Mouse (Mus musculus) activated CD4-positive, CD25-positive, alpha-beta regulatory T cell, adult 4 months (primary cell): ENCODE measurements around the gene Adamts16. TPM values are rescaled to one million over a fixed set of nuclear protein-coding genes. Genes with fewer than 3 reads are reported as not detected.

ENCODE experiments used
- ATAC-seq: one replicate; pipeline ENCODE4 v1.8.0; 2017
- polyA plus RNA-seq, 2 experiments: library from polyadenylated mRNA; unstranded; fragments of 100-300 nt; shearing (Covaris generic); gene quantifications; one replicate each; pipeline ENCODE4 v1.2.1; 2017

Gene Adamts16
- polyA plus RNA-seq, 2 experiments from 2014 or later, result 0.17 TPM; not detected in 1

DNA sequence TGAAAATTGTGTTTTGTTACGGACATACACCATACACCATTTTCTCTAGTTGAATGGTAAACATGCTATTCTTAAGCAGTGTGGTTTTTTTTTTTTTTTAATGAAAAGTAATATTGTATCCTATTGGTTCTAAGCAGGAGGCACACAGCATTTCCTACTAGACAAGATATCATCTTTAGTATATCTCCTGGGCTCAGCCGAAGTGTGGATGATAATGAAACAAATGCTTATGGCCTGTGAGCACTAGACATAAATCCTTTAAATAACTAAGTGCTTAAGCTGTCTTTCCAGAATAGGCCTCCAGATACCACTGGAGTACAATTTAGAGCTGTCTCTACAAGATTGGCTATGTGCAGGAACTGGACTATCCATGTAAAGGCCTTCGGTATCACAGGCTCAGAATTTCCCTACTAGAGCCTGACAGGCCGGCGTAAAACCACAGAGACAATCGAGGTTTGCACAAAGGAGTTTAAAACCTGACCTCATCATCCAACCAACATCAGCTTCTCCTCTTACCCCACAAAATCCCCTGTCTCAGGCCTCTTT is 8.9 kb downstream of the Adamts16 start:
- ATAC-seq, result no peak

DNA sequence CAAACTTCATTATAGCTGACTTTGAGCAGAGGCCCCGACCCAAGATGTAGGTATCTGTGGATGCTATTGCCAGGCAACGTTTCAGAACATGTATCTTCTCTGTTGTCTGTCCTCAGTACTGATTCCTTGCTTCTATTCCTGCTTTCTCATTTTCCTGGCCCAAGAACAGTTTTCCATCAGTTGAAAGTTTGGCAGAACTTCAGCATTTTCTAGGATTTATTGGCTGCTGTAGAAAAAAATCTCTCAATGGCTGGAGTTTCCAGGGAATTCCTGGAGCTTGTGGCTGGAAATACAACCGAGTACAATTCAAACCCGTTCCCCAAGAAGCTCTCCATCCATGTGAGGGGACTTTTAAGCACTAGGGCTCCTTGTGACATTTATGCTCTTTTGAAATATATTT is 10.6 kb downstream of the Adamts16 start:
- no peak for ATAC-seq

DNA sequence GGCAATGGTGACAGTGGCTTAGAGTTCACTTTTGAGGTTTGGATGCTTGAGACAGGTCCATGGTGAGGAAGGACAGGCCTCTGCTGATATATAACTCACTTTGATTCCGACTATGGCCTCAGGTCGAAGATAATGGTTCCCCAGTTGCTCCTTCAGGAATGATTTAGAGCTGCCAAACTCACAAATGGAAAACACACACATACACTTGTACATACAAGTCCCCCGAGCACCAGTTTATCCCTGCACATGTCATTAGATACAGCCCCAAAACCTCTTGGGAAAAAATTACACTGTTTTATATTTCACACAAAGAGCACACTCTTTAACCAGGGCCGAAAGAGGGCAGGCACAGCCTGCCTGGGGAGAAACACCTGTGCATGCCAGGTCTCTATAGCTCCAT is 14.1 kb downstream of the Adamts16 start:
- no peak for ATAC-seq

DNA sequence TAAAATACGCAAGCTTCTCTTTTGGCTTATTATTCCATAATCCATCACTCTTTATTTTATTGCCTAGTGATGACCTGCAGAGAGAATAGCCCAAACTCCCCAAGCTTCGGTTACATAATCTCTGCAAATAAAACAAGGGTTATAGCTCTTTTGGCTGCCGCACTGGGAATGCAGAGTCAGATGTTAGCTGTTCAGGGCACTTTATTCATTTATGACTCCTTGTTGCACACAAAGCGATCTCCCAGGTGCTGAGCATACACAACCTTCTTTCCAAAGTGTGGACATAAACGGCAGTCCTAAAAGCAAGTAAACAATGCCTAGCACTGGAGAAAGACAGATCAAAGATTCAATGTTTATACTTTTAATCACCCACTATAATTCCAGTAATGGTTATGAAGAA is 16.3 kb downstream of the Adamts16 start:
- no peak for ATAC-seq

DNA sequence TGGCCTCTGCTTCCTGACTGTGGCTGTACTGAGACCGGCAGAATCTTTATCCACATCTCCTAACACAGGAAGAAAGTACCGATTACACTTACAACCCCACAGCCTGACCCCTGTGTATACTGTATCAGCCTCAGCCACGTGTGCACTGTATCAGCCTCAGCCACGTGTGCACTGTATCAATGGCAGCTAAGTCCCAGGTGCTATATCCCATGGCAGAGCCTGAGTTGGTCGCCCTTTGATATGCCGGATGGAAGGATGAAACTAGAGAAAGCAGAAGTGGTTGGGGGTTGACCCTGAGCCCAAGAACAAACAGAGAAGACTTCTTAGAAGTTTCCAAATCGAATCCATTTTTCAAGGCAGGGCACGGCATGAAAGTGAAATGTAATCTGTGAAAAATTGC is 17.9 kb downstream of the Adamts16 start:
- ATAC-seq, result no peak

DNA sequence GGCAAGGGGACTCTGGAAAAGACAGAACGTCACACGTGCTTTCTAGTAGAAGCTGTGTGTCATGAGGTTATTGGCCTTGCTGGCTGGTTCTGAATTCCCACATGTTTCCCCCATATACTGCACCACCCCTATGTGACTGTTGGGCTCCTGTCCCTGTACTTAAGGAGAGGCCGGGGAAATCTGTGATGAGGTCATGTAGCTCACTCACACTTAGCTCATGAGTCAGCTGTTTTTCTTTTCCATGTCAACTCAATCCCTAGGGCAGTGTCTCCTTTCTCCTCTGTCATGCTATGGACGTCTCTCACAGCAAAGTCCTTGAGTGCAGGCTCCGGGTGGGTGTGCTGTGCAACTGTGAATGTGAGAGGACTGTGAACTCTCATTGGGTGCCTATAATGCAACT is 22.6 kb downstream of the Adamts16 start:
- no peak for ATAC-seq

DNA sequence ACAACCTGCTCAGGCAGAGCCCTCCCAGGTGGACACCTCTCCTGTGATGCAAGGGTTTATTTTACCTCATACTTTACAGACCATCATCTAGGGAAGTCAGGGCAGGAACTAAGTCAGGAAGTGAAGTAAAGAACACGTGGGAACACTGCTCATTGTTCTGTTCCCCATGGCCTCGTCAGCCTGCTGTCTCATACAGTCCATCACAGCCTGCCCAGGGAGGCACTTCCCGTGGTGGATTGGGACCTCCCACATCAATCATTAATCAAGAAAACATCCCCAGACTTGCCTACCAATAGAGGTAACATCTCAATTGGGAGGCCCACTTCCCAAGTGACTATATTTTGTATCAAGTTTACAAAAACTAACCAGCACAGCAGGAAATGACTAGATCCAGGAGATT is 27.2 kb downstream of the Adamts16 start:
- ATAC-seq, result no peak

DNA sequence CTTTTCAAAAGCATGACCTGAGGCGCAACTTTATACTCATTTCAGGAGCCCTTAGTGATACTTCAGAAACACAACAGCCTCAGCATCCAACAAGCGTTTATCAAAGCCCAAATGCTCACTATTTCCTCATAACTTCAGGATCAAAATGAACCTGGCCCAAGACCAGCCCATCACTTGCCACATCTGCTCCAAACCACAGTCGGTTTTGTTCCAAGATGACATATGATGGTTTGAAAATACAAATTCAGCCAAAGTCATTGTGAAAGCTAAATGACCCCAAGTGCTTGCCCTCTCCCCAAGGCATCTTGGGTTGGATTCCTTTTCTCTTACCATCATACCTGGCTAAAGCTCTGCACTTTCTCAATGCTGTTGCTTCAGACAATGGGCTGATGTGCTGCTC is 36.1 kb downstream of the Adamts16 start:
- no peak for ATAC-seq

DNA sequence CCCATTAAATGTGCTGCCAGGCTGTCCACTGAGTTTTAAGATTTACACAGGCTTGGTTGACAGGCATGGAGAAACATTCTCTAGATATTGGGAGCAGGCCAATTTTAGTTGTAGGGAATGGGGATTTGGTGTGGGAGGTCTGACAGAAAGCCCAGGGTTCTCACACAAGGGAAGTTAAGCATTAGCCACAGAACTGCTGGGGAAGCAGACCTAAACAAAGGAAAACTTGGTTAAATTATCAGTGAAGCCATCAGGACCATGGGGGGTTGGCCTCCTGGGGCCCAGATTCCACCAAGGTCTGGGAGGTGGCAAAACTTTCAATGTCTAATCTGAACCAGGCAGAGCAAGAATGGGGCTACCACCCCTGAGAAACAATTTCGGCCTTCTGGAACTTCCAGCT is 38.8 kb downstream of the Adamts16 start:
- no peak for ATAC-seq

DNA sequence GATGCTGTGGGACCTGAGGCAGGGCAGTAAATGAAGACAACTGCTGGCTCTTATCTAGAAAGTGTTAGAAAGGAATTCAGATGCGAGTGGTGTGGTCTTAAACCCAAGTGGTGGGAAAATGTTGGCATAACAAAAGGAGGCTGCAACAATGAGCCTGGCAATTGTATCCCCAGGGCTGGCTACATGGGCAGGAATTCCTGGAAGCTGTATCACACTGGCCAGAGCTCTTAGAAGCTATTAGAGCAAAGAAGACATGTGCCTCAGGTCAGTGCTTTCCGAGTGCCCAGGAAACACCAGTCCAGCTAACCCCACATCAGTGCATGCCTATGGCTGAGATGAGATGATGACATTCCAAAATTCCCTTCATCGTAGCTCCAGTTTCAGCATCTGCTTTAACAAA is 42.3 kb downstream of the Adamts16 start:
- ATAC-seq, result no peak

DNA sequence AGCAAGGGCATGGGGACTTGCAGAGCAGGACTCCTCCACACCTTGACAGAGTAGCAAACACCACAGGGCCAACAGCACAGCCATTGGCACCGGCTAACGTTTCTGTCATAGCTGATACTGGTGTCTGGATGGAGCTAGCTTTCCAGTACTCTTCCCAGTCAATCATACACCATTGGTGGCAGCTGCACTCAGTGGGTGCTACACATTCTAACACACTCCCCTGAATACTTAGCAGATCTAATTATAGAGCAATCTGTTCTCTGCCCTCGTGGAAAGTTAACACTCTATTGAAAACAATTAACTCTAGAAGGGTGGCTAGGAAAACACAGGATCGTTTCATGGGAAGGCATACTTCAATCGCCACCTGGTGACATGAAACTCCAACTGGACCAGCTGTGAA is 43.2 kb downstream of the Adamts16 start:
- no peak for ATAC-seq

DNA sequence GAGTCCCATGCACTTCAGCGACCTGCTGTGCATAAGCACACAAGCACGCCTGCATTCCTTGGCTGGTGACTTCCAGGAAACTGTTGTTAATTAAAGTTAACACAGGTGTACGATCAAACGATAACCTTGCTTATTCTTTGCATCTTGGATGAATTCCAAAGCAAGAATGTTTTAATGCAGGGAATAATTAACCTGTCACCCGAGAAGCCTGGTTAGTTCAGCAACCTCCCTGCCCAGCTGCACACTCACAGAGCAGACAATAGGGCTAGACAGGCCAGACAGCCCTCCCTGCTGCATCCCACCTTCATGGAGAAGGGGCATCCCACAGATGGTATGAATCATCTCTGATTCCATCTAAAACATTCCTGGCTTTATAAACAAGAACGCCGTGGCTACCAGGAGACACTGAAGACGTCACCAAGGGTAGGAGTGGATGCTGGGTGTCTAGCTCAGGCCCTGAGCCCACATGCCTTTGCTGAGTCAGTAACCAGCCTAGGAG is 47.5 kb downstream of the Adamts16 start:
- ATAC-seq, result no peak

DNA sequence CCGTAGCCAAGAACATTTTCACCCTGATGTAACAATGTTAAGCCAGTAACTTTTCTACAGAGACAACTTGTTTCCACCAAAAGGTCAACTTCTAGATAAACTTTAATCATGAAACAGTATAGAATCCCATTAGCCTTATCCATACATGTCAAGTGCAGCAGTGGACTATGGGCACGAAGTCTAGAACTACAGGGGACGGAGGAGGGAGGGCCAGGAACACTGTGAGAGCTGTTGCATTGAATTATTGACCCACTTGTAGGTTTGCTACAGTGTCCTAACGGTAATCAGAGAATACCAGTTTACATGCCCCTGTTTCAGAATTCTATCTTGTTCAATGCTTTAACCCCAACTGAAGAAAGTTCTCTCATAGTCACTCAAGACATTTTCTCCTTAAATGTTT is 48.0 kb downstream of the Adamts16 start:
- no peak for ATAC-seq

DNA sequence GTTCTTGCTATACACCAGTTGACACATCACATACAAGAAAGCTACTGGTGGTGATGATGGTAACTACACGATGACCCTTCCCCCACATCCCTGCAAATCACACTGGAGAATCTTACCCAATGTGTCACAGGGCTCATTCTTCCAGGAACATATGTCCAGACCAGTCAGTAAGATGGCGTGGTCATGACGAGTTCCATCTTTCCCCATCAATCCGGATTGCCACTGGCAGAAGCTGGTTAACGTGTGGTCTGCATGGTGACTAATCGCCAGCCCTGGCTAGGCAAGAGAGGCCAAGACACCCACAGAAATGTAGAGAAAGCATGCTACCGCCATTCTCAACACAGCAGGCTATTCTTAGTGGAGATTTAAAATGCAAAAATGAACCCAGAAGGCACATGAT is 48.7 kb downstream of the Adamts16 start:
- ATAC-seq, result no peak

DNA sequence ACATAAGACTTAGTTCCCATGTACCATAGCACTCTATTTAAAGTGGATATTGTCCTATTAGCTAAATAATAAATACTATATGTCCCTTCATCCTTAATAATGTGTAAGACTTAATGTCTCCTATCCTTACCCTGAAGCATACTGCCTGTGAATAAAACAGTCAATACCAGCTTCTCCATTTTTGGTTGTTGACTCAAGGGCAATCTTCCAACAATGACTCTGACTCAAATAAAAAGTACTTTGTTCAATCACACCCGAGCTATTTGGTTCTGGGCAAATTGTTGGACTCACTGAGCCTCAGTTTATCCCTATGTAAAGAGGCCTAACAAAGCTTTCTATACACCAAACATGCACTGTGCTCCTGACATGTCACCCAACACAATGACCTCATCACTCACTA is 51.8 kb downstream of the Adamts16 start:
- no peak for ATAC-seq

DNA sequence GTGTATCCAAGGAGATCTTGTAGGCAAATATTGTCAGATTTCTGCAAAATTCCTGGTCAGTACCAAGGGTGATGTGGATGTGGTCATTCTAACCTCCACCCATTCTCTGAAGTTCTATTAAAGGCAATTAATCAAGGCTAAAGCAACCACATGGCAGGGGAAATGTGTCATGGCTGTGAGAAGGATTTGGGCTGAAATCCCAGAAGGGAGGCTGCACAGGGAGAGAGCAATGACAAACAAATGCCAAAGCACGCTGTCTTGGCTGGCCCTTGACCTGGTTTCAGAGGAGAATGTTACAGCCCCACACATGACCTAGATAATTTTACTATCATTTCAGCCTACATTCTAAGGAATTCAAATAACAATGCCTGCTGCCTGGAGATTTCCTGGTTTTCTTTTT is 52.6 kb downstream of the Adamts16 start:
- no peak for ATAC-seq

DNA sequence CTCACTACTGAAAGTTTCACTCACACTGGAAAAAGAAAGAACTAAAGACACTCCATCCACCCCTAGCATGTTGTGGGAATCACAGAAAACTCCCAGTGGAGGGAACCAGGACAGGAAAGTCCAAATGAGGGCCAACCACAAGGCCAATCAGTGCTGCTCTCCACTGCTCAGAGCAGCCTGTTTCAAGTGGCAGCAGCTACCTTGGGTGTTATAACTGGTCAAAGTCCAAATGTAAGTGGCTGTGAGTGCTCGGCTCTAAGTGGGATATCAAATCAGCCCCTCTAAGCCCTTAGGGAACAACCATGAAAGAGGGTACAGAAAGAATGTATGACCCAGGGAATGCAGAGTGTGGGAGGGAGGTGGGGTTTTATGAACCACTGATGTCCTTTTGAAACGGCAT is 56.5 kb downstream of the Adamts16 start:
- ATAC-seq, result no peak

DNA sequence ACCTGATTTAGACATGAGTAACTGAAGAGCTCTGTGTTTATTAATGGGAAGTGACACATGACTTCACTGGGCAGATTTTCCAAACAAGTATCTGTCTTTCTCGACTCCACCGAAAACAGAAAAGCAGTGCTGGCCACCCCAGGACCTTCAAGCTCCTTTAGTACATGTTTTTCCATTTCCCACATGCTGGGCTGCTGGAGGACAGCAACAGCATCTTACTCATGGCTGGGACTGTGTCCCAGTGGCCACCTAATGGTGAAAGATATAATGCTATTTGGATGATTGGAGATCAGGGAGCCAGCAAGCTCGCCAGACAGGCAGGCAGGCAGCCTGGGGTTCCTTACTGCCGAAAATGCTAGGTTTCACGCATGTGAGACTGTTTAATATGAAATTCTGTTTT is 57.5 kb downstream of the Adamts16 start:
- no peak for ATAC-seq

DNA sequence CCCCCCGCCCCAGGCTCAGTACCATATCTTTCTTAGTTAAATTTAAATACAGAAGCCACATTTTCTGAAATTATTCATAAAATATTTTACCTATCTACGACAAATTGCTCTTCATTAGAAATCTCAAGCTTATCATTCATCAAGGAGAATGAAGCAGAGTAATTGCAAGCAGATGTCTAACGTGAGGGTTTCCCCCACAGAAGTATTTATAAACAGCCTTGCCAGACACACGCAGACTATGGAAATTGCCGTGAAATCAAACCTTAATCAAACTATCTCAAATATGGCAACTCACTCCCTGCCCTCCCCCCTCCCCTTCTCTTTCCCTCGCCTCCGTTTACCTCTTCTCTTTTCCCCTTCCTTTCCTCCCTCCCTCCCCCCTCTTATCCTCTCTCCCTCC is 61.8 kb downstream of the Adamts16 start:
- no peak for ATAC-seq

DNA sequence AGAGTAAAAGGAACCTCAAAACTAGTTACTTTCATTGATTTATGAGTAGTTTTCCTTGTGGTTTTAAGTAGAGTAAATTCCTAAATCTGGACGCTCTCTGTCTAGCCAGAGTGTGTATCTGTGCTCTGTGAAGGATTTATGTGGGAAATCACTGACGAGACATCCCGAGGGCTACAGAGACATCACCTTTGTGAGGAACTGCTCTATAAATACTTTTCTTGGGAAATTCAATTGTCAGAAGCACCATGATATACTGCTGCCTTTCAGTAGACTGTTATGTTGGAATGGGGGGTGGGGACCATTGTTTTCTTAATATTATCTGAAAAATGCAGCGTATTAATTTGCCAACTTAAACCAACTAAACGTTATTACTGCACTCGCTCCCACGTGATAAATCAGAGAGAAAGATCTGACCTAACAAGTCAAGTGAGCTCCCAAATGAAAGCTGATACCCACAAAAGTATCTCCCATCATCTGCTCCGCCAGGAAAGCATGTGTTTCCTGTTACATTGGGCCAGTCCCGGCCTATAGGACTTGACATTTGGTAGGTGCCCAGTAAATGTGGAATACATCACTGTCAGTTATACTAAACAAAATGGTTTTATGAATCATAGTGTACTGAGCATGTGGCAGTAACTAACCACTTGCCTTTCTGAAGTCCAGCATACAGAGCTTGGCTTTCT is 62.6 kb downstream of the Adamts16 start:
- ATAC-seq, result no peak

DNA sequence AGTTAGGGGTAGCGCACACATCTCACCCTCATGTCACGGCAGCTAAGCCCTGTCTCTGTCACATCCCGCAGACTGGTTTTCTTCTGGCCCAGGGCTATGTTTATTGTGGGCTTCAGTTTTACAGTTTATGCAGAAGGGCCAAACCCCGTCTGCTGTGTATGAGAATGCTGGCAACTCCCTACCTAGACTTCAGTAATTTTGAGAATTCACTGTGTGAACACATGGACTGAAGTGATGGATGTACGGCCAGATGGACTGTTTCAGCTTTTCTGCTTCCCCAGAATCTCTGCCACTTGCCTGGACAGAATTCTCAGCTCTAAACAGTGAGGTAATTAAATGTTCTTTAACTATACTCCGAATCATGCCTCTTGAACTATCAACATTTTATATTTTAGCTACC is 70.5 kb downstream of the Adamts16 start:
- ATAC-seq, result no peak

DNA sequence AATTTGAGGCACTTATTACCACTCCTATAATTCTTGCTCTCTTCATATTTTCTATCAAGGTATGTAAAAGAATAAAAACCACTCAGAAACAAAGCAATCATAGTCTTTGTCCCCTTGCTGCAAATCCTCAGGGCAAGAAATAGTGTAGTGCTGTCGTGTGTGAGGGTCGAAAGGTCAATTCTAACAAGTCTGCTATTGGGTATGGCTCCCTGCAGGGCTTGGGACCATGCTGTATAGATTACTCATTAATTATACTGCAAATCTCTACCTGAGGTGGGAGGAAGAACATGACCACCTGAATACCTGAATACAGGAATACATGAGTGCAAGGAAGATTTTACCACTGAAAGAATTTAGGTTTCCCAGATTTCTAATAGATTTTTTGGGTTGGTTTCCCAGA is 72.5 kb downstream of the Adamts16 start:
- no peak for ATAC-seq

DNA sequence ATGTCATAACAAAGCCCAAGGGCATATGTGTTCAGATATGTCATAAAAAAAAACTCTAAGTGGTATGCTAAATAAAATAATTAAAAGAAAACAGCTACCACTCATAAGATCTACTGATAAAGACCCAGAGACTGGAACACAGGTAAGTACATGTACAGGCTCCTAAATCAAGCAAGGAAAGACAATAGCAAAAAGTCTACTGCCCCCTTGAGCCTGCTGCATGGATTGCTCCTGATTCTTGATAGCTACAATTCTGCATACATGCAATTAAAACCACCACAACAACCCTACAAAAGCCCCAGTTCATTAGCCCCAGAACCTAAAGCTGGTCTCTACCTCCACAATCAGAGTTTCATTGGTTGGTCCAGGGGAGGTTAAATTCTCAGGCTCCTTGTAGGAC is 74.1 kb downstream of the Adamts16 start:
- ATAC-seq, result no peak

DNA sequence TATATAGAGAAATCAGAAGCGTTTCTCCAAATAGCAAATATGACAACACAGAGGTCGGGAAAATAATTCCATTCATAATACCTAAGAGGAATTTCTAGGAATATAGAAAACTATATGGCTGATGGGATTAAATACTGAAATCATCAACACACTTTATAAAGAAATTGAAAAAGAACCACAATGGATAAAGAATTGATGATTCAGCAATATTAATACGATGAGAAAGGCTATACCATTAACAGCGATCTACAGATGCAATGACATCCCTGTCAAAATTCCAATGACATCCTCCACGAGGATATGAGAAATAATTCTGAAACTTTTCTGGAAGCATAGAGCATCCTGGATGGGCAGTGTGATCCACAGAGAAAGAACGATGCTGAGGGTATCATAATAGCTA is 76.9 kb downstream of the Adamts16 start:
- no peak for ATAC-seq

DNA sequence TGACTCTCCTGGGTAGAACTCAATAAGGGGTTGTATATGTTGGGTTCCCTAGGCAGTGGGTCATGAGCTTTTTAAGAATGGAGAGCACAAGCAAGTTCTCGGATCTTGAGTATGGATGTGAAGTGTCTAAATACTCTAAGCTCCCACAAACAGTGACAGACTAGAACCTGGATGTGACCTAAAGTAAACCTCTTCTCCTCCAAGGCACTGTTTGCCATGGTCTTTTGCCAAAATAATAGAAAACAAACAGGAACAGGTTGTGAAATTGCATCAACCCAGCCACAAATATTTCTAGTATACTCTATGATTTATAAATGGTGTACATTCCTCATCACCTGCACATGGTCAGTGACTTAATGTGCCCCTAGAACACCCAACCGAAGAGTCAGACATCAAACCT is 79.0 kb downstream of the Adamts16 start:
- no peak for ATAC-seq
